In the genomic region with DNA sequence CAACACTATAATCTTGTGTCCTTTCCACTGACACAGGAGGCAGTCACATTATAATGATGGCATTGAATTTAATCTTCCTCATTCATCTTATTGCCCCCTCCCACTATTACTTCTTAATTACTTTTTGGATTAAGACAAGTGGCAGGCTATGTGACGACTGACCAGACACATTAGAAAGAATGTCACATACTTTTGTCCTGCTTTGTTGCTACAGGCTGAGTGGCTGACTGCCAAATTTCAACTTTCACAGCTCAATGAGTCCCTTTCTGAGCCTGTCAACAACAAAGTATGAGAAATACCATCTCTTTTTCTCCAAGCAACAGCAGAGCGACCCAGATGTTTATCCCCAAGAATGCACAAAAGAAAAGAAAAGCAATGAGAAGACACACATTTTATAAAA, we compare ENCODE assay signal across 11 mouse cellular contexts.
DNase-seq lines count a peak whose midpoint lies in the region; ATAC-seq lines count a peak whose summit lies in the region.
"Had no signal": no experiment of that assay in that cellular context is flagged by ENCODE, and none has a peak within 500 bp of the region (broad histone marks: within the 10 kb centered on the region; RNA-seq: fewer than 3 reads in every experiment).

No protein-coding gene starts in this region.

- H3K9me3 ChIP-seq in hindbrain, embryonic 11.5 days (ENCODE audit: control insufficient read depth, low read length), result no peaks in the 10 kb centered on the region
- H3K9me3 ChIP-seq in hindbrain, embryonic 10.5 days, result no peaks in the 10 kb centered on the region
- H3K9me3 ChIP-seq in midbrain, embryonic 14.5 days (ENCODE audit: control insufficient read depth, low read length), result no peaks in the 10 kb centered on the region
- H3K9me3 ChIP-seq in midbrain, embryonic 15.5 days, result no peaks in the 10 kb centered on the region
- H3K9me3 ChIP-seq: heart, embryonic 10.5 days; intestine, embryonic 15.5 days had no signal

- H3K4me1 ChIP-seq in hindbrain, embryonic 11.5 days (replicated peaks; ENCODE audit: control insufficient read depth, insufficient read depth, low read length), result no peaks in the 10 kb centered on the region
- no peaks in the 10 kb centered on the region for H3K4me1 ChIP-seq in hindbrain, embryonic 10.5 days (replicated peaks)
- no peaks in the 10 kb centered on the region for H3K4me1 ChIP-seq in midbrain, embryonic 14.5 days (ENCODE audit: control insufficient read depth, insufficient read depth, low read length)
- H3K4me1 ChIP-seq in midbrain, embryonic 15.5 days, result no peaks in the 10 kb centered on the region
- H3K4me1 ChIP-seq: intestine, embryonic 15.5 days had no signal

- peak; percentile 3 for DNase-seq in adrenal gland, postnatal 10 days
- no peak for DNase-seq in adrenal gland, adult 2 months
- peak; percentile 2 for DNase-seq in hindbrain, embryonic 11.5 days (ENCODE audit: low spot score)
- no peak for DNase-seq in hindbrain, embryonic 10.5 days (ENCODE audit: low spot score)
- peak; percentile 68 for DNase-seq in midbrain, embryonic 14.5 days
- DNase-seq in retina, postnatal 1 day, result peak; percentile 76
- no peak for DNase-seq in urinary bladder, adult 2 months (ENCODE audit: low spot score)
- DNase-seq: right cerebral cortex, adult 18-20 months had no signal

- no peak overlapping the region for H3K9ac ChIP-seq in hindbrain, embryonic 11.5 days (ENCODE audit: low read depth, low read length)
- H3K9ac ChIP-seq in midbrain, embryonic 14.5 days (replicated peaks; ENCODE audit: low read length), result no peak overlapping the region
- H3K9ac ChIP-seq in midbrain, embryonic 15.5 days, result no peak overlapping the region
- H3K9ac ChIP-seq: intestine, embryonic 15.5 days had no signal

- no peaks in the 10 kb centered on the region for H3K36me3 ChIP-seq in hindbrain, embryonic 11.5 days (ENCODE audit: control insufficient read depth, insufficient read depth, low read length)
- H3K36me3 ChIP-seq in hindbrain, embryonic 10.5 days, result no peaks in the 10 kb centered on the region
- H3K36me3 ChIP-seq in midbrain, embryonic 14.5 days (ENCODE audit: control insufficient read depth, insufficient read depth, low read length), result no peaks in the 10 kb centered on the region
- H3K36me3 ChIP-seq in midbrain, embryonic 15.5 days (replicated peaks), result no peaks in the 10 kb centered on the region
- H3K36me3 ChIP-seq: heart, embryonic 10.5 days; intestine, embryonic 15.5 days had no signal

- H3K4me2 ChIP-seq in hindbrain, embryonic 11.5 days (replicated peaks; ENCODE audit: low read depth, low read length), result no peak overlapping the region
- H3K4me2 ChIP-seq in midbrain, embryonic 14.5 days (ENCODE audit: low read length), result no peak overlapping the region
- H3K4me2 ChIP-seq in midbrain, embryonic 15.5 days, result no peak overlapping the region
- H3K4me2 ChIP-seq: intestine, embryonic 15.5 days had no signal

- H3K27ac ChIP-seq in hindbrain, embryonic 11.5 days (ENCODE audit: low read depth, low read length), result no peak overlapping the region
- no peak overlapping the region for H3K27ac ChIP-seq in hindbrain, embryonic 10.5 days
- no peak overlapping the region for H3K27ac ChIP-seq in midbrain, embryonic 14.5 days (replicated peaks; ENCODE audit: low read depth, low read length)
- no peak overlapping the region for H3K27ac ChIP-seq in midbrain, embryonic 15.5 days
- H3K27ac ChIP-seq: heart, embryonic 10.5 days; intestine, embryonic 15.5 days had no signal

- H3K27me3 ChIP-seq in hindbrain, embryonic 11.5 days (ENCODE audit: control insufficient read depth, insufficient read depth, low read length), result no peaks in the 10 kb centered on the region
- no peaks in the 10 kb centered on the region for H3K27me3 ChIP-seq in hindbrain, embryonic 10.5 days (ENCODE audit: insufficient read depth, poor library complexity, severe bottlenecking)
- H3K27me3 ChIP-seq in midbrain, embryonic 14.5 days (ENCODE audit: control insufficient read depth, insufficient read depth, low read length), result no peaks in the 10 kb centered on the region
- no peaks in the 10 kb centered on the region for H3K27me3 ChIP-seq in midbrain, embryonic 15.5 days (replicated peaks)
- H3K27me3 ChIP-seq: intestine, embryonic 15.5 days had no signal

- ATAC-seq in hindbrain, embryonic 11.5 days (ENCODE audit: low FRiP score), result peak; percentile 65
- ATAC-seq in midbrain, embryonic 14.5 days (ENCODE audit: low FRiP score, low TSS enrichment), result peak; percentile 63; the same call in 1 of the 2 replicates
- ATAC-seq in midbrain, embryonic 15.5 days (replicated peaks), result no peak
- ATAC-seq: intestine, embryonic 15.5 days had no signal

- no peak overlapping the region for H3K4me3 ChIP-seq in hindbrain, embryonic 11.5 days (ENCODE audit: low read depth, low read length)
- H3K4me3 ChIP-seq in hindbrain, embryonic 10.5 days, result no peak overlapping the region
- H3K4me3 ChIP-seq in midbrain, embryonic 14.5 days (replicated peaks; ENCODE audit: low read depth, low read length), result no peak overlapping the region
- no peak overlapping the region for H3K4me3 ChIP-seq in midbrain, embryonic 15.5 days
- H3K4me3 ChIP-seq: heart, embryonic 10.5 days; intestine, embryonic 15.5 days had no signal

- 40% methylated on average over 2 of the region's 2 CpGs for WGBS in hindbrain, embryonic 11.5 days
- WGBS in hindbrain, embryonic 10.5 days, result 57% methylated on average over 2 of the region's 2 CpGs
- WGBS in midbrain, embryonic 14.5 days, result 25% methylated on average over 2 of the region's 2 CpGs
- WGBS in midbrain, embryonic 15.5 days, result 13% methylated on average over 2 of the region's 2 CpGs

Comparison
In these comparisons a context has a peak if more than half of its experiments do, and no peak if none do; other contexts are left out.
1. DNase-seq: peak in adrenal gland, postnatal 10 days (single experiment), hindbrain, embryonic 11.5 days (single experiment), midbrain, embryonic 14.5 days (single experiment) and retina, postnatal 1 day (single experiment); none in adrenal gland, adult 2 months (single experiment), hindbrain, embryonic 10.5 days (single experiment) and urinary bladder, adult 2 months (single experiment).